Mouse (Mus musculus) layer of hippocampus, postnatal 36 days (tissue): ENCODE results near the gene Smpdl3b. TPM values are rescaled to one million over a fixed set of nuclear protein-coding genes. Genes with fewer than 3 reads are reported as not detected.
A peak's percentile ranks its signal among the peaks of the same experiment; 100 is the strongest.
"Not testable (repeated sequence)": the region's sequence is repeated elsewhere in the genome, so short reads cannot be mapped to it uniquely, and the experiment has no call there.

Source experiments
- DNase-seq, 2 experiments: peaks; one replicate each; pipeline ENCODE4 v3.0.0; 2022
- total RNA-seq, 2 experiments: library from RNA; stranded (reverse); gene quantifications; 2 replicates each; pipeline ENCODE4 v1.2.3; 2021

Smpdl3b gene
- total RNA-seq, 2 experiments from 2014 or later = 3.1 to 3.6 TPM

DNA sequence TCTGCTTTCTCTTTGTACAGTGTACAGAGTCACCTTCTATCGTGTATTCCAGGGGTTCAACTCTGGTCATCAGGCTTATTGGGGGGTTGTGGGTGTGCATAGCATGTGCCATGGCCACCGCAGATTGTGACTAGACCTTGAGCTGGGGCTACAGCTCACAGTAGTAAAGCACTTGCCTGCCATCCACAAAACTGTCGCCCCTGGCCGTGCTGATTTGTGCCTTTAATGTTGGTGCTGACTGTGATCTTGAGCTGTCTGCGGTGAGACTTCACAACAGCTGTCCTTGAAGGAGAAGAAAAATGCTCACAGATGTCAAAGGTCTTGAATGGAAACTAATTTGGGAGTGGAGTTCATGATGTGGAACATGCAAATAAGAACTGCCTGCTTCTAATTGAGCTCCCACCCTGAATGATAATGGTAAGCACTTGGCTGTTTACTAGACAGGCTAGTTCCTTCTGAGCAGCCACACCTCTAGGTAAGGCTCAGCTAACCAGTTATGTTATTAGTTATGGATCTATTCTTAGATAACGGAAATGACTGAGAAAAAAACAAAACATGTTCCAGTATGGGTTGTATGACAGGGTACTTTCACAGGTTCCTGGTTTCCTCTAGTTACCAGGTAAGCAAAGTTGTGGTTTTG lies 21.6 kb upstream of the Smpdl3b start:
- no peak for DNase-seq

DNA sequence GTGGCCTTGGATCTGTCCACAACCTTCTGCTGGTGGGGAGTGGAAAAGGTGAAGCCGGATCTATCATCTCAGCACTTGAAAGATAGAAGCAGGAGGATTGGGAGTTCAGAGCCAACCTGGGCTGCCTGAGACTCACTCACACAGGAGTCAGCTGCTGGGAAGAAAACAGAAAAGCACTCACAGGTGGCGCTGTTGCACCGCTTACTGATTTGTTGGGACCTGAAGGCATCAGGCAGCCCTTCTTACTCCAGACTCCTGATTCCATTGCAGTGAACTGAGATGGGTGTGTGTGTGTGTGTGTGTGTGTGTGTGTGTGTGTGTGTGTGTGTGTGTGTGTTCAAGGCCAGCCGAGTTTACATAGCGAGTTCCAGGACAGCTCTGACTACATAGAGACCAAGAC lies 19.7 kb upstream of the Smpdl3b start:
- DNase-seq = peak; percentile 68 to 71

DNA sequence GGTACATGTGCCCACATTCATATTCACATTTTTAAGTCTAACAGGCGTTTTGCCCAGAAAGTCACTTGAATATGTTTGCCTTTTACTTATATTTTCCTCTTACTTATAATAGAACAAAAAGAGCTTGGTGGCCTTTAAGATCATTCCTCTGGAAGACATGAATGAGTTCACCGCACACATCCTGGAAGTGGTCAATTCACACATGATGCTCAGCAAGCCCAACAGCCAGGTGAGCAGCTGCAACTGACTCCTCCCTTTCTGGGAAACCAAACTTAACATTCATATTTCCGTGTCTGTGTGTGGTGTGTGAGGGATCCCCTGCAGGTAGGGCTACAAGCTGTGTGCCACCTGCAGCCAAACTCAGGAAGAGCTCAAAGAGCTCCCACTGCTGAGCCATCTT lies 17.9 kb upstream of the Smpdl3b start:
- DNase-seq = no peak

DNA sequence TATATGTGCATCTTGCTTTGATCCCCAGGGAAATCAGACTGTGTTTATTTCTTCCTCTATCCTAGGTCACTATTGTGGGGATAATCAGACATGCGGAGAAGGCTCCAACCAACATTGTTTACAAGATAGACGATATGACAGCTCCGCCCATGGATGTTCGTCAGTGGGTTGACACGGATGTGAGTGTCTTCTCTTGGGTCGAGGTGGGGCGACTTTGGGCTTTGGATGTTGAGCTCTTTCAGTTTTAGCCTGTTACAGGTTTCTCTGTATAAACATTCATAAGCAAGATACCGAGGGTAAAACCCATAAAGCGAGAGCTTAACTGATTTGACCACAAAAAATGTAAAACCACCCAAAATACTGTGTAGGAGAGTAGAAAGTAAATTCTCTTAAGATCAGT lies 14.7 kb upstream of the Smpdl3b start:
- DNase-seq = no peak

DNA sequence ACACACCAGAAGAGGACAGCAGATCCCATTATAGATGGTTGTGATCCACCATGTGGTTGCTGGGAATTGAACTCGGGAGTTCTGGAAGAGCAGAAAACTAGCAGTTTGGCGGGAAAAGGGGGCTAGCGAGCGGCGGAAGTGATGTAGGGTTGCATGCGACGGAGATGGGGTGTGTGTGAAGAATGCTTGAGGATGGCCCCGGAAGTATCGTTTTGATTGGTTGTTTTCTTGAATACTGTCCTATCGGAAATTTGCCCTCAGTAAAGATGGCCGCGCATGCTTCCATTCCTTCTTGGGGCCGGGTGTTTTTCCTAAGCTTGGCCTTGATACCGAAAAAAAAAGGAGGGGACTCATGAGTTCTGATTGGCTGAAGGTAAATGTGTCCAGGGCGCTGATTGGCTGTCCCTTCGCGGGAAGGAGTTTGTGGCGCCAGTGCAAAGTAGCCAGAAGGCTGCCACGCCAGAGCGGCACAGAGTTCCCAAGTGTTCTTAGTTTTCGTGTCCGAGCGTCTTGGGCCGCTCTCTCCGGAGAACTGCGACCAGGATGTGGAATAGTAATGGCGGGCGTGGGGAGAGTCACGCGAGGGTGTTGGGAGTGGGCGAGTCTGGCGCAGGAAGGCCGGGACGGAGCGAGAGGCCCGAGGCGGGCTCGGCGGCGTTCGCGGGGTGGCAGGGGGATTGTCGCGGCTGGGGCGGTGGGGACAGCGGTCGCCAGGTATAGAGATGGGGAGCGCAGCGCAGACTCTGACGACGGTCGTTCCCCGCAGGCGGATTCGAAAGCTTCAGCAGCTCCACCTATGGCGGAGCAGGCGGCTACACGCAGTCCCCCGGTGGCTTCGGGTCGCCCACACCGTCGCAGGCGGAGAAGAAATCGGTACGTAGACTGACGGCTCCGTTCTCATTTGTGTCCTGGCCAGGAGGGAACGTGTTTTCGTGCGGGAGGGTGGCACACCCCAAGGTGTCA lies 11.1 kb upstream of the Smpdl3b start, which contains the start of gene Rpa2:
Gene Rpa2 (plus strand): TSS at position 419 of the 963 bp plus-strand sequence.
- peak; percentile 97 to 98 for DNase-seq

DNA sequence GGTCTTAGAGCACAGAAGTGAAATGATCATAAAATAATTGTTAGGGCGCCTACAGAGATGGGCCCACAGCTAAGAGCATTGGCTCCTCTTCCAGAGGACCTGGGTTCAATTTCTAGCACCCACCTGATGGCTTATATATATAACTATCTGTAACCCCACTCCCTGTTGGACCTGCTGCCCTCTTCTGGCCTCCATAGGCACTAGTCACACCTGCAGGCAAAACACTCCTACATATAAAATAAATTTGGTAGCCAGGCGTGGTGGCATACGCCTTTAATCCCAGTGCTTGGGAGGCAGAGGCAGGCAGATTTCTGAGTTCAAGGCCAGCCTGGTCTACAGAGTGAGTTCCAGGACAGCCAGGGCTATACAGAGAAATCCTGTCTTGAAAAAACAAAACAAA lies 6.1 kb upstream of the Smpdl3b start:
- DNase-seq = not testable (repeated sequence)

DNA sequence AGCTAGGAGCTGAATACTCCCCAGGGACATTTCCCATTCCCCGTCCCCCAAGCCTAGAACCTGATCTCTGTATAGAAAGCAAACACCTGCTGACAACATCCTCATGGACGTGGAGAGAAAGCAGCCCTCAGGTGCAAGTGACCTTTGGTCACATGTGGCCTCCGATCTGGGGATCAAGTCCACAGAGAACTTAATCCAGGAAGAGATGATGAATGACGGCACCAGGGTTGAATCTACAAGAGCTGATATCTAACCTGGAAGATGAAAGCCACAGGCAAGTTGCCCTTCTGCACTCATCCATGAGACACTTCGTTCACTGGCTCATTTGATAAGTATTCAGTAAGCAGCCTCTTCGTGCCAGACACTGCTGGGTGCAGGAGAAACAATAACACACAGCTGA lies 5.5 kb upstream of the Smpdl3b start:
- DNase-seq = no peak

DNA sequence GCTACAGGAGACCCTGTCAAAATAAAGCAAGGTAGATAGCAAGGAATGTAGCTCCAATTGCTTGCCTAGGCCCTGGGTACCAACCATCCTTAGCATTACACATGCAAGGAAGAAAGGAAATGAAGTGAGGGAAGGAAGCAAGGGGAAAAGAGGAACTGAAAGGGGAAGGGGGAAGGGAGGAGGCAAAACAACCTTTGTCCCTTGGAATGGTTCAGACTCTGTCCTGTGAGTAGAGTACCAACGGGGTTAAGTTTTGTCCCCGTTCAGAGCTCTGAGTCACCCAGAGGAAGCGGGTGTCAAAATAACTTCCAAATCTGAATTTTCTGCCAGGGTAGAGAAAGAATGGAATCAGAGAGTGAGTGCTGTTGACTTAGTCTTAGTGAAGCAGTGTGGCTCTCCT lies 3.2 kb upstream of the Smpdl3b start:
- DNase-seq = no peak

DNA sequence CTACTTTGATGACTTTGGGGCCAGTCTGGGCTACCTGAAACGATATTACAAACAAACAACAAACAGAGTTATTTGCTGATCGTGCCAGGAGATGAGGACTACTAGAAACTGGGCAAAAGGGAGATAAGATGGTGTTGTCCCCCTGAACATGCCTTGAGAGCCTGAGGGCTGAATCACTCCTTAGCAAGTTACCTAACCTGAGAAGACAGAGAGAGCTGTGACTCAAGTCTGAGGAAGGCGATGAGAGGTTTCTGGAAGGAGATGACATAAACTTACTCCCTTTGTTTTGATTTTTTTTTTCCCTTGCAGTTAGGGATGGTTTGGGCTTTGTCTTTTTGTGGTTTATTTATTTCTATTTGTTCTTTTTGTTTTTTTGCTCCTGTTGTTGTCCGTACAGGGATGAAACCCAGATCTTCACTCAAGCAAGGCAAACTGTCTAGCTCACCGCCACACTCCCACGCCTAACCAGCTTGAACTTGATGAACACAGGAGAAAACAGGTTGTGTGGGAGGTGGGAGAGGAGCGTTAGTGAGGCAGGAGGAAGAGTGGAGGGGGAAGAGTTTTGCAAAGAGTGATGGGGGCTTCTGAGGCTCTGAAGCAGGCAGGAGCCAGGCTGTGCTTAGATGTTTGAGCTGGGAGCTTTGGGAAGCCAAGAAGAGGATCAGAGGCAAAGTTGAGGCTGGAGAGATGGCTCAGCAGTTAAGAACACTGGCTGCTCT lies 740 bp upstream of the Smpdl3b start:
- no peak for DNase-seq

DNA sequence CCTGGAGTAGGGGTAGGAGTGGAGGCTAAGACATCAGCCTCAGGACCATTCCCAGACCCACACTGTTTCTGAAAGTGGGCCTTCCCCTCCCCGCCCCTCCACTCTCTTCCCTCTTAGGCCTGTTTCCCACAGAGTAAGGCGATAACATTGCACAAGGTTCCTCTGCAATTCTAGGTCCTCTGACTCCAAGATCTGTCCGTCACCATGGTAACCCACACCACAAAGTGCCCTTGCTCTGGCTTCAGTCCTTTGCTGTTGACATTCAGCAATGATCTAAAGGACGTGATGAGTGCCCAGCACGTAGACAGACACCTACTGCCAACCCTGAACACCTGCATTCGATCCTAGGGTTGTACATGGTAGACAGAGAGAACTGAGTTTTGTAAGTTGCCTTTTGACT lies 4.1 kb downstream of the Smpdl3b start:
- DNase-seq = no peak

DNA sequence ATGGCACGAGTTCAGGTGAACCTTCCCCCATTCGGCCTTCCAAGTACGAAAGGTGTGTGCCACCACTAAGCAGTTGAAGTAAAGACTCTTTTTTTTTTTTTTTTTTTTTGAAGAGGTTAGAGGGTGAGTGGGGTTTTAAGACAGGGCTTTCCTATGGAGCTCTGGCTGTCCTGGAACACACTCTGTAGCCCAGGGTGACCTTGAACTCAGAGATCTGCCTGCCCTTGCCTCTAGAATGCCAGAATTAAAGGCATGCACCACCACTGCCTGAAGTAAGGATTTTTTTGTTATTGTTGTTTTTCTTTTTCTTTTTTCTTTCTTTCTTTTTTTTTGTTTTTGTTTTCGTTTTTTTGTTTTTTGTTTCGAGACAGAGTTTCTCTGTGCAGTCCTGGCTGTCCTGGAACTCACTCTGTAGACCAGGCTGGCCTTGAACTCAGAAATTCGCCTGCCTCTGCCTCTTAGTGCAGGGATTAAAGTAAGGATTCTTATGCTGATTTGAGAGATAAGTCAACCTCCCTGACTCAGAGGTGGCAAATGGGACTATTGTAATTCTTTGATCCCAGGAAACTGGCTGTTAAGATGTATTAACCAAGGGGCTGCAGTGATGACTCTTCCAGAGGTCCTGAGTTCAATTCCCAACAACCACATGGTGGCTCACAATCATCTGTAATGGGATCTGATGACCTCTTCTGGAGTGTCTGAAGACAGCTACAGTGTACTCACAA lies 7.6 kb downstream of the Smpdl3b start:
- no peak for DNase-seq

DNA sequence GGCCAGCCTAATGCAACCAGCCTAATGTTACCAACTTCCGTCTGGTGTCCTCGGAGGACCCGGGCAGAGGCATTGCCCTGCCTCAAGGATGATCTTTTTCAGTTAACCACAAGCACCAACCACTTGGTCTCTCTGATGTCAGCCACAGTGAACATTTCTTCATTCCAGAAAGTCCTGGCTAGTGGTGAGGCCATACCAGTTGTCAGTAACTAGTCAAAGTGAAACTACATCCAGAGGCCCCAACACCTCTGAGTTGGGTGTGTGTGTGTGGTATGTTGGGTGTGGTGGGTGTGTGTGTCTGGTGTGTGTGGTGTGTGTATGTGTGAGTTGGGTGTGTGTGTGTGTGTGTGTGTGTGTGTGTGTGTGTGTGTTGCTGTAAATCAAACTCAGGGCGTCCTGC lies 8.3 kb downstream of the Smpdl3b start:
- DNase-seq = no peak

DNA sequence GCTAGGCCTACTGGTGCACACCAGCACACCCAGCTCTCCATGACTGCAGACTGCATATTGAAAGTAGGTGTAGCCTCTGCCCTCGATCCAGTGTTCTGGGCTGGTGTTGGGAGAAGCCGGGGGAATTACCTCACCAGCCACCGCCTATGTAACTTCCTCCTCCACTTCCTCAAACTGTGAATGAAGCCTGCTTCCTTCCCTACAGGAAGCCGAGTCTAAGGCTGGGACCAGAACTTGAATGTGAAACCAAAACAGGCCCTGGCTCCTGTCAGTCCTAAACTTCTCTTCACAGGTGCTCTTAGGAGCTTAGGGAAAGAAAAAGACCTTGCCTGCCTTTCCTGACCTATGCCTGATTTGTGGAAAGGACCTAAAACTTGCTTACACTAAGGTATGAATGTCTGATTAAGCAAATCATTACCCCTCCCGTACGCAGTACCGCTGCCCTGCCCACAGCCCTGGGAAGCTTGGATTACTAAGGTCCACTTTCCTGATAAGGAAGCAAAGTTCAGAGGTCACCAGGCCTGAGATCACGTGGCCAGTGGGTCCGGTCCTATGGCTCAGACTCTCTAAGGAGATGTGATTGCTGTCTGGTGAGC lies 9.3 kb downstream of the Smpdl3b start:
- DNase-seq = no peak

DNA sequence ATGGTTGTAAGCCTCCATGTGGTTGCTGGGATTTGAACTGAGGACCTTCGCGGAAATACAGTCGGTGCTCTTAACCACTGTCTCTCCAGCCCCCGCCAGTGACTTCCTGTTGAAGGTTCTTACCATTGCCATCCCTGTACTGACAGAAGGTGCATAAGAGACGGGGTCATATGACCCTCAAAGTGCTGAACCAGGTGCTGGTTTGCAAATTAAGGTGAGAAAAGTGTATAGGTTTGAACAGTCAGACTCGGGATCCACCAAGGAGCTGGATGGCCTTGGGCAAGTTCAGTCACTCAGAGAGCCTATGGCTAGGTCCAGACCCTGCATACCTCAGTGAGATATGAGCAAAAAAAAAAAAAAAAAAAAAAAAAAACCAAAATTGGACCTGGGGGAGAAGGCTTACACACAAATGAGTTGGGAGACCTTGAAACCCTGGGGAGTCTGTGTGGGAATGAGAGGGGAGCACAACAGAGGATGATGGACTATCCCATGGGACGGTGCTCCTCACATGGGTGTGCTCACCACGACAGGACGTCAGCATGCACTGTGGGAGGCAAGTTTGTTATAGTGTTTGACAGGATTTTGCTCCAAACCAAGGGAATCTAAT lies 10.0 kb downstream of the Smpdl3b start:
- no peak for DNase-seq

DNA sequence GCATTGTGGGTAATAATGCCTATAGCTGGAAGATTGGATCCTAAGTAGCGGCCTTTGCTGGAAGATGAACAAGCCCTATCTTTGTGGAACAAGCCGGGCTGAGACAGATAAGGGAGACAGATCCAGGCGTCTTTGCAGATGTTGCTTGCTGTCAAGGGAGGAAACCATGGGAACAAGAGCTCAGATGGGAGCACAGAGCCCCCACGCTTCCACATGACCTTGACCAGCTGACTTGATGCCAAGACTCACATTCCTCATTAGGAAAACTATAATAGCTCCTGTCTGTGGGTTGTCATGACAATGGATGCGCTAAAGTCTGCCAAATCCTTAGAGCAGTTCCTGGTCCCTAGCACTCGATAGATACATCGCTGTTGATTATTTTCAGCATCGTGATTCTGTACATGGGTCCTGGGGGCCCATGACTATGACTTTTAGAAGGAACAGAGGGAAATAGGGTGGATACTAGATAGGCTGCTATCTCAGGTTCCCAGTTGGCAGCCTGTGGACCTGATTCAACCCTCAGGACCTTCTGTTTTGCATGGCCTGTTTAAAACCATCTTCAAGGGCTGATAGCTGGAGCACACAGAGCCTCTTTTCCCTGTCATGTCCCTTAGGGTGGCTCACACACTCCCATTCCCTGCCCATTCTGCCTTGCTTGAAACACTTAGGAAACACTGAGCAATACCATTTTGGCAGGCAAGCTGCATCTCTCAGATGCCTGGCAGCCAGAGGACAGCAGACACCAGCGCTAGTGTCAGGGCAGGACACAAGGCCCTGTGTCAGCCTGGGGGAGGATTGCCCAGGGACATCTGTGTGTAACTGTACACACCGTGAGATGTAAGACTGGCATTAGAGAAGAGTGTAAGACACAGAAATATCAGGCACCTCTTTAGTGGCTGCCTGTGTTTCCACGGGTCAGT lies 12.8 kb downstream of the Smpdl3b start:
- peak; percentile 49 to 58 for DNase-seq

DNA sequence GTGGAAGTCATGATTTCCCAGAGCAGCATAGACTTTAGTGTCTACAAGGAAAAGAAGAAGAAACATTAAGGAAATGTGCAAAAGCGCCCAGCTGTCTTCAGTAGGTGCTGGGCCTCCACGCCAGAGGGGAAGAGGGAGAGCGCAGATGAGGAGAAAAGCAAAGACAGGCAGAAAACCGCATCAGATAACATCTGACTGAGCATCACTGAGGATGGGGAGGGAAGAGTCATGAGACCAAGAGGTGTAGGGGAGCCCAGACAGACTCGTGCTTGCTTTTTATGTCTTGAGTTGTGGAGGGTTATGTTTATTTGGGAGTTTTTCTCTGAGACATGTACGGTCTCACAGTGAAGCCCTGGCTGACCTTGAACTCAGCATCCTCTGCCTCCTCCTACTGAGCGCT lies 15.6 kb downstream of the Smpdl3b start:
- DNase-seq = no peak

DNA sequence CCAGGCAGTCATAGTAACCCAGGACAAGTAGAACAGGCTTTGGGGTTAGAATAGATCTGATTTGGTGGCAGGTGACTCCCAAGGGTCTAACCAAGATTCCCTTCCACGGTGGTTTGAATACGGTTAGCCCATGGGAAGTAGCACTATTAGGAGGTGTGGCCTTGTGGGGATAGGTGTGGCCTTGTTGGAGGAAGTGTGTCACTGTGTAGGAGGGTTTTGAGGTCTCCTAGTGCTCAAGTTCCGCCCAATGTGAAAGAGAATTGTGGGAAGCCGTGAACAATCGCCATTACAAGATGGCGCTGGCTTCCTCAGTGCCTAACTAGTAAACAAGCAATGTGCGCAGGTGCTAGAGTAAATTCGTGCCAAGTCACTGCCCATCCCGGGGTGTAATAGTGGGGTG lies 19.9 kb downstream of the Smpdl3b start:
- not testable (repeated sequence) for DNase-seq

DNA sequence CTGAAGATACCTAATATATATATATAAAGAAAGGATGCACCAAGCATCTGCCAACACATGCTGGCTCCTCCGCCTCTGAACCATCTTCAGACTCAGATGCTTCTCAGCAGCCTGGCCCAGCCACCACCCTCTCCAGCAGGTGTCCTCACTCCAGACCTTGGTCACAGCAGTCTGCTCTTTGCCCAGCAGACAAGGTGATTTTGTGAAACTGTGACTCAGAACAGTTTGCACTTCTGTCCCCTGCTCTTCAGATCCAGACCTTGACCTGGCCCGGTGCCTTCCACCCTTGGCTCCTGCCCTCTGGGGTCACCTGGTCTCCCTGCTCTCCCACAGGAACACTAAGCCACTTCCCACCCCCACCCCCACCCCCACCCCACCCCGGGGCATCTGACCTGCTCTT lies 21.2 kb downstream of the Smpdl3b start:
- no peak for DNase-seq

DNA sequence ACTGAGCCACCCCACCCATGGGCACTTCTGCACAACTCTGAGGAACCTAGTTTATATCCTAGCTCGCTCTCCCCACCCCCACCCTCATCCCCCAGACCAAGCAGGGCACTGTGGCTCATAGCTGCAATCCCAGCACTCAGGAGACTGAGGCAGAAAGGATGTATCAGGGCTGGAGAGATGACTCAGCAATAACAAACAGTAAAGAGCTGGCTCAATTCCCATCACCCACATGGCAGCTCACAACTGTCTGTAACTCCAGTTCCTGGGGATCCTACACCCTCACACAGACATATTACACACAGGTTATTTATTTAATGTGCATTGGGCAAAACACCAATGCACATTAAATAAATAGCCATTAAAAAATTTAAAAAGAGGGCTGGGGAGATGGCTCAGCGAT lies 21.7 kb downstream of the Smpdl3b start:
- DNase-seq = no peak

DNA sequence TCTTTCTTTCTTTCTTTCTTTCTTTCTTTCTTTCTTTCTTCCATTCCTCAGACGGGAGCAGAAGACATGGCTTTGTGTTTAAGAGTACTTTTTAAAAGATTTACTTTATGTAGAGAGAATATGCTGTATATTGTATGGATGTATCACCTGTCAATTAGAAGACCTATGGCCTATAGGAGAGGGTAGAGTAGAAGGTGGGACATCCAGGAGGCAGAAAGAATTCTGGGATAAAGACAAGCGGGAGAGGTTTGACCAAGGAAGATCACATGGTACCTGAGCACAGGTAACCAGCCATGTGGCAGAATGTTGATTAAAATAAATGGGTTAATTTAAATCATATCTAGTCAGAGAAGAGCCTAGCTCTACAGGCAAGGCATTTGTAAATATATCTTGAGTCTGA lies 22.3 kb downstream of the Smpdl3b start:
- DNase-seq = no peak
